Mouse (Mus musculus) 3T3-L1 (cell line): ENCODE measurements around the gene Plb1.

ENCODE experiments used
- DNase-seq: peaks from one replicate; pipeline ENCODE4 v3.0.0-alpha.2; 2015; ENCODE audit warnings: low read depth, low spot score

Plb1 gene

DNA sequence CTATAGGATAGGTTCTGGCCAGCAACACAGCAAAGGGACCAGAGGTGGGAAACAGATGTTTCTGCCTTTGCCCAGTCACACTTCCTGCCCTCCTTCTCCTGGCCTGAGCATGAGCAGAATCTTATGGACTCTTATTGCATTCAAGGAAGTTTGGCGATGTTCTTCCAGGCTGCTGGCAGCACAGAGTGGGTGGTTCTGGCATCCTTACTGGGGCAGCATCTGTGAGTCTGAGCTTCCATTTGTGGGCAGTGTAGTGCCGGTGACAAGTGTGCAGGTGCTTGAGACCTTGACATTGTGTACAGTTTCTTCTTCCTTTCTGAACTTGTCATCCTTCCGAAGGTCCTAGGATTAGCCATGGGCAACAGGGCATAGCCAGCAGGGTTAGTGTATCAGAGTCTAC lies 12.9 kb downstream of the Plb1 start:
- no peak for DNase-seq

DNA sequence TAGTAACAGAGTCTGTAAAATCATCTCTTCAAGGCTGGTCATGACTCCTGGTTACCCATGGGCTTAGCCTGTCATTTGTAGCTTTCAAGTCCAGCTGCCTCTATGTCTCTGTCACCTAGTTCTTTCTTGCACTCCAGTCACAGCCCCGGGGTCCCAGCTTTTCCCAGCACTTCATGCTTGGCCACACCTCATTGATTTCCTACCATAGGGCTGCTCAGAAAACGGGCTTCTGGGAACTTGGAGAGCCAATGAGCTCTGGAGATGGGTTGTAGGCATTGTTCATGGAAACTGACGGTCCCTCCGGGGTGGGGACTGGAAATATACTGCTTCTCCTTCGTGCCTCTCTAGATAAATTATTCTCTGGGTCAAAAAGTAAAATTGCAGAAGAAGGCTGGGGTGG lies 28.2 kb downstream of the Plb1 start:
- DNase-seq: no peak

GRCm38 (mm10) chr5:32261251-32261650 lies 28.7 kb downstream of the Plb1 start:
- DNase-seq: no peak

DNA sequence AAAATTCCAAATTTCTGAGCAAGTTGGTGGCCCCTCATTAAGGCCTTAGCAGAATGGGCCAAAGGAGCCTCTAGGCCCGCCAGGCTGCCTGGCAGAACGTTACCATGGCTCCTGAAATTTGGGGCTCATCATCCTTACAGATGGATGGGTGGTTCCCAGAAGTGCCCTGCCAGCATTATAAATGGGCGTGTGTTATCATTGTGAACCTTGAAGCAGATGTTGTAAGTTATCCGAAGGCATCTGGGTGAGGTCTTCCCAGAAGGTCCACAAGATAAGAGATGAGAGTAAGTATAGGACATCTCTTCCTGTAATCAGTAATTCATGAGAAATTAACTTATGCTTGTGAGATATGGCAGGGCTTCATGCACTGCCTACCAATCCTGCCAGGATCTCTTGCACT lies 30.0 kb downstream of the Plb1 start:
- DNase-seq: no peak

- peak; percentile 4 for DNase-seq
Measured at GRCm38 (mm10) chr5:32272502-32272901, 40.0 kb downstream of the Plb1 start.

- DNase-seq: no peak
Measured at GRCm38 (mm10) chr5:32278000-32278694, 45.6 kb downstream of the Plb1 start.

DNA sequence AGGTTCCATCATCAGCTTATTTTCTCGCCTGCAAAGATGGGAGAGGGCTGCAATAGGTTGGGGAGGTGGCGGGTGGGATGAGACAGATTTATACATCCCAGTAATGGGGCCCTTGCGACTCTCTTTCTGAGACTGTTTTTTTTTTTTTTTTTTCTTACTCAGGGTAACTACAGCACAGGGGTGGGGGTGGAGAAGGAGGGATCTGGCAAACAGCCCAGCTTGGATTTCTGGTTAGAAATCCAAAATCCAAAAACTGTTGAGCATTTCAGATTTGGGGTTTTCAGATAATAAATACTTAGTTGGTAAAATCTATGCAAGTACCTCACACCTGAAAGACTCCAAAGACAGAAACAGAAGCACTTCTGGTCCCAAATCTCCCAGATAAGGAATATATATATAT lies 47.6 kb downstream of the Plb1 start:
- no peak for DNase-seq

DNA sequence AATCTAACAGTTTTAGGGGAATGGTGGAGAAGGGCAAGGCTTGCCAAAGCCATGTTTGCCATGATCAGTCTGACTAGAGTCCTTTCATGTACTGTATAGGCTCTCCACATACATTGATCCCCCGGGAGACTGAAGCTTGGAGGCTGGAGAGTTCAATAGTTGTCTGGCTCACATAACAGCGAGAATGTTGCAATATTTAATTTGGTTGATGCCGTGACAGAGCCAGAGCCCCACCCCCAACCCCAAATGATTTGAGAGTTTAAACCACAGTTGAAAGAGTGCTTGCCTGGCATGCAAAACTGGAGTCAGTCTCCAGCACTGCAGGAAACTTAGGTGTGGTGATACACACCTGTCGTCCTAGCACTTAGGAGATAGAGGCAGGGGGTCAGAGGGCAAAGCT lies 49.8 kb downstream of the Plb1 start:
- DNase-seq: no peak

DNA sequence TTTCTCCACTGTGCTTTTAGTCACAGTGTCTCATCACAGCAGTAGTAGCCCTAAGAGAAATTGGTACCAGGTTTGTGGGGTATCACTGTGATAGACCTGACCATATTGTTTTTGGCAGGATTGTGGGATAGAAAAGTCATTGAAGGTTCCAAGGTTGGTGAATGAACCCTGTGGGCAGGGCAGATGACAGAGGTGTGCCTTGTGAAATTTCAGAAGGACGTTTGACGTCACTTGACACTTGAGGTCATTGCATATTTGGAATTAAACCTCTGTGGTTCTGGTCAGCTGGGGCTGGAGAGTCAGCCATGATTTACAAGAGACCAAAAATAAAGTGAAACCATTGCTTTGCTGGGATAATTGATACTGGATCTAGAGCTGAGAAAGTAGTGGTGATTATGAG lies 50.9 kb downstream of the Plb1 start:
- DNase-seq: no peak

- no peak for DNase-seq
Measured at GRCm38 (mm10) chr5:32286315-32286714, 53.8 kb downstream of the Plb1 start.

DNA sequence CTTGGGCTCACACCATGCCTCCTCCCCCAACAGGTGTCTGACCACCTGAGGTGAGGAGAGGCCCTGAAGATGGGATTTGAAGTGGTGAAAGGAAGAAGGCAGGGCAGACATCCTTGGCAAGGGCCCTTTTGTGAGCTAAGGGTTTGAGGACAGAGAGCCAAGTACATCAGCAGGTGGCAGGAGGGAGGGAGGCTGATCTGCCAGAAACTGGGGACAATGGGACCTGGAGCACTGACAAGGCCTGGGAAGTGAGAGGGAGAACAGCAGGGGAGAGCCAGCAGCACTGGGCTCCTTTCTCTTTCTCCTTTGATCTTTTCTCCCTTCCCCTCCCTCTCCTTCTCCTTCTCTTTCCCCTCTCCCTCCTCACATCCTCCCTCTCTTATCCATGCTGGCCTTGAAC lies 55.5 kb downstream of the Plb1 start:
- DNase-seq: no peak

DNA sequence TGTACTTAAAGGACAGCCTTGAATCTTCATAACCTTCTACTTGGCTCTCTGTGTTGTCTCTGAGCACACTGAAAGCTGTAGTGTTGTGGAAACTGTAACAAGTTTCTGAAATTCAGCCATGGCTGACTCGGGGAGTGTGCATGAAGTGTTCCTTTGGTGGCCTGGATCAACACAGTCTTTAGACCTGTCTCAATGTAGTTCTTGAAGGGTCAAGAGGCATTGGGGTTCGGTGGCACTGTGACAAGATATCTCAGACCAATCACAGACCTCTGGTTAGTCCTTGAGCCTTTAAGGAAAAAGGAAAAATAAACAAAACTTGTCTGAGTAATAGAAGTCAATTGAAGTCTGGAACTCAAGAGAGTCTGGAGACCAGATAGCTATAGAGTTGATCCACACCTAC lies 58.8 kb downstream of the Plb1 start:
- no peak for DNase-seq

DNA sequence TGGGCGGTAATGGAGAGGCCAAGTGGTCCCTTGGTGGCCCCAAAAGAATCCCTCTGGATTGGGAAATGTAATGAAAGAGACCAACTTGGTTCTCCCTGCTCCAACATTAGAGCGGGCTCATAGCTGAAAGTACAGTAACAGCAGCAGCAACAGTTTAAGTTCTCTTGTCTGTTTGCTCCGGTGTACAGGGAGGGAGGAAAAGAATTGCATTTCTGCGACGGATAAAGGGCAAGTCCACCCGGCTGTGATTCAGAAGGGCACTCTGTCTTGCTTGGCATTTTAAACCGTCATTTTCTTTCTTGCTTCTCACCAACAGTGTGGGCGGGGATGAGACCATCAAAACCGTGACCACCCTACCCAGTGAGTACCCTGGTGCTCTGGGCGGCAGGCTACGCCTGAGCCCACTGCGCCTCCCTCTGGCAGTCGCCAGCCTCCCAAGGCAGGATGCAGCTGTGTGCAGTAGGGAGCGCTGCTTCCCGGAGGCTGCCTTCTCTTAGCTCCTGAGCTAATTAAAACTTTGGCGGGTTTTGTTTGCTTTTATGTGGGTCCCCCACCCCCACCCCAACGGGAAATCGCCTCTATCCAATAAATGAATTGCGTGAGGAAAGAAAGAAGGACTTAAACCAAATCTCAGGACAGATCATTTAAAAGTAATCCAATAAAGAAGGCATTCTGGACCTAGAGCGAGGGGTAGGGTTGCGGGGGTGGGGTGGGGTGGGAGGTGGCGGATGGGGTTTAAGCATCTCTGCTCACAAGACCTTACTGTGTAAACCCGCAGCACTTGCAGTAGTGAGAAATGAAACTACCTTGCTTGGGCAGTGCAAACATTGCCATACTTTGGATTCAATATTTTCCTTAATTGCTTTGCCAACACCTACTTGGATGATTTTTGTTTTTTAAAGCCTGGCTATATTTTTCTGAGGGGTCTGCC lies 70.7 kb downstream of the Plb1 start:
- no peak for DNase-seq

- peak; percentile 50 for DNase-seq
Measured at GRCm38 (mm10) chr5:32307106-32307505, 74.6 kb downstream of the Plb1 start.

- no peak for DNase-seq
Measured at GRCm38 (mm10) chr5:32308647-32309046, 76.1 kb downstream of the Plb1 start.

DNA sequence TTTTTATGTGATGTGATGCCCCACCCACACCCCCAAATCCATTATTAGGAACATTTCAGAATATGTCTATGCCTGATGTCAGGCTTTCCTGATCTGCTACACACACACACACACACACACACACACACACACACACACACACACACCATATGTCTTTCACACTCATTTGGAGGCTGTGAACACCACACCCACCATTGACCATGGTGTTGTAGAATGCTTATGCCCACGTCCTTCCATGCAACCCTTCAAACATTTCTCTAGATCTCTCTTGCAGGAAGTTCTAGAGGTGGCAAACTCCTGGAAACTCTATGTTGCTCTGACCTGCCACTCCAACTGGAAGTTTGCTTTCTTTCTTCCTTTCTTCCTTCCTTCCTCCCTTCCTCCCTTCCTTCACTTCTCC lies 77.2 kb downstream of the Plb1 start:
- DNase-seq: no peak

DNA sequence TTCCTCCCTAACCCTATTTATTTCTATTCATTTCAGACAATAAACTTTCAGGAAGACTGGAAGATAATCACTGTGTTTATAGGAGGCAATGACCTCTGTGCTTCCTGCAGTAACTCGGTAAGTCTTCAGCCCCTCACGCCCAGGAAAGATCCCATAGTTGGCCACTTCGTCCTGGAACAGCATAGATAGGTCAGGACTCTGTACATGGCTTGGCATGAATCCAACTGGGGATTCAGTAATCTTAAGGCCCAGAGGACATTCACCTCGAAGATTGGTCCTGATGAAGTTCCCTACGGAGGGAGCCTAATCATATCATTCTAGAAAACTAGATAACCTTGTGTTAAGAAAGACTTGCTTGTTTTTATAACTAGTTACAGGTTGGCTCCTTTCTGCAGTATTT lies 78.3 kb downstream of the Plb1 start:
- no peak for DNase-seq

DNA sequence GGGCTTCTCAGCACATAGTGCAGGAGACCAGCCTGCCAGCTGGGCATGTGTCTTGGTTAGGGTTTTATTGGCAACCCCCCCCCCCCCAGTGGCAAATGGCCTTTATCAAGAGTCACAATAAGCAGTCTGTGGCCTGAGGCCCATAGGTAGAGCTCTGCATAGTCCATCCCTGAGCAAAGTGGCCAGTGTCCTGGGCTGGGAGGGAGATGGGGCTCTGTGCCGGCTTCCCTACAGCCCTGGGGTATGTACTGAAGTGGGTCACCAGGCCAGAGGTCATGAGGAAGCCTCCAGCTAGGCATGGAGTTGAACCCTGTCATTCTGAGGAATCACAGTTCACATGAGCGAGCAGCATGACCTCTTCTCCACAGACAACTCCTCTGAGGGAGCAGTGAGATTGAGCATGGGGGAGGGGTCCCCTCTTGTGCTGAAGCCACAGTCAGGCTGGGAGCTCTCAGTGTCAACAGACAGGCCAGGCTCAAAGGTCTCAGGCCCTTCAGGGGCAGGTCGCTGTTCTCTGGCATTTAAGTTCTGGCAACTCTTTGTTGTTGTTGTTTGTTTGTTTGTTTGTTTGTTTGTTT lies 79.2 kb downstream of the Plb1 start:
- DNase-seq: no peak

GRCm38 (mm10) chr5:32313671-32314070 lies 81.2 kb downstream of the Plb1 start:
- no peak for DNase-seq

DNA sequence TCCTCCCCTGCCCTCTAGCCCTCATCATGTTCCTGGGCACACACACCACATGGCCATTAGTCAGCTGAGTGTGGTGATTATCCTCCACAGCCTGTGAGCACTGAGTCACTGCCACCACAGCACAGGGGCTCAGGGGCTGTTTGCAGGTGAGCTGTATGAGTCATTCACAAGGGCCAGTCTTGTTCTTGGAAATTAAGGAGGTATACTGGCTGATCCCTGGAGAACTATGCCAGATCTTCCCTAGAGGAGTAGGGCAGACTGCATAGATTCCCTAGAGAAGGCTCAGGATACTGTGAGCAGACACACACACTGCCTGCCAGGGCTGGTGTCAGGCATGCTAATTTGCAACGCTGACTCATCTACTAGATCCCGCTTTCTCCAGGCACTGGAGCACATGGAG lies 82.2 kb downstream of the Plb1 start:
- DNase-seq: peak; percentile 87

GRCm38 (mm10) chr5:32322146-32322811 lies 89.8 kb downstream of the Plb1 start:
- peak; percentile 75 for DNase-seq

DNA sequence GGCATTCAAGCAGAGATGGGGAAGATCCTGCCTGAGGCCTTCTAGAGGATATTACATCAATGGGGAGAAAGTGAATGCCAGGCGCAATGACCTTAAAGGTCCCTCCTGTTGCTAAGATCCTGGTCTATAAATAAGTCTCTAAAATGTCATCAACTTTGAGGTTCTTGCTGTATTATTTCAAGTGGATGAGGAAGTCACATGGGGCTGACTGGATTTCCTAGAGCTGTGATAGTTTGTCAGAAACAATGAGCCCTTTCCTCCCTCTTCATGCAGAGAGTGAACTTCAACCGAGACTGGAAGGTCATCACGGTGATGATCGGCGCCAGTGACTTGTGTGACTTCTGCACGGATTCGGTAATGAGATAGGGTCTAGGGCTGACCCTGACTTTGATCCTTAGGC lies 95.6 kb downstream of the Plb1 start:
- no peak for DNase-seq
